Mouse (Mus musculus): Measurements from ENCODE around the gene Zzef1.

Zzef1 gene

DNA sequence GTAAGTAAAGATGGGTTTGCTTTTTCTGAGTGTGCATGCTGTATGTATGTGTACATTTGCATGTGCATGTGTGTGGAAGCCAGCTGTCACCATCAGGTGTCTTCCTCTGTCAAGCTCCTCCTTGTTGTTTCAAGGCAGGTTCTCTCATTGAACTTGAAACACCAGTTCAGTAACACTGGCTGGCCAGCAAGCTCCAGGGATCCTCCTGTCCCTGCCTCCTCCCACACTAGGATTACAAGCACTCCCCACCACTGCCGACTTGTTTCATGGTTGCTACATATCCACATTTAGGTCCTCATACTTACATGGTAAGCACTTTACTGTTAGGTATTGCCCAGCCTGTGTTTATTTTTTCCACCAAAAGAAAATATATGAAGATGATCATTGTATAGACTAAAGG, 96.6 kb downstream of the Zzef1 start:
- no peak for DNase-seq (ENCODE audit: low read depth, low spot score)

DNA sequence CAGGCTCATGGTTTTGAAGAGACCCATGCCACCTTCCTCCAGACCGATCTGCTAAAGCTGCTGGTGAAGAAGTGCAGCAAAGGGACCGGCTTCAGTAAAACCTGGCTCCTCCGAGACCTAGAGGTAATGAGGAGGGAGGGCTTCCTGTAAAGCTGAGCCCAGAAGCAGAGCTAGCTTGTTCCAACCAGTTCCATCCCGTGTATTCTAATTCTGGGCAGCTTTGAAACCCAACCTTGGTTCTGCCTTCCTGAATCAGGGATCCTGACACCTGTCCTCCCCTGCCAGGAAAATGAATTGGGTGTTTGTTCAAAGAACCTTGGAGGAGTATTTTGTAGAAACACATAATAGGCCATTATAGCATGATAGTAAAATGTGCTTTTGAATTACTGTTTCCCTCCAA, 112.4 kb downstream of the Zzef1 start:
- DNase-seq (ENCODE audit: low read depth, low spot score) = peak; percentile 62

DNA sequence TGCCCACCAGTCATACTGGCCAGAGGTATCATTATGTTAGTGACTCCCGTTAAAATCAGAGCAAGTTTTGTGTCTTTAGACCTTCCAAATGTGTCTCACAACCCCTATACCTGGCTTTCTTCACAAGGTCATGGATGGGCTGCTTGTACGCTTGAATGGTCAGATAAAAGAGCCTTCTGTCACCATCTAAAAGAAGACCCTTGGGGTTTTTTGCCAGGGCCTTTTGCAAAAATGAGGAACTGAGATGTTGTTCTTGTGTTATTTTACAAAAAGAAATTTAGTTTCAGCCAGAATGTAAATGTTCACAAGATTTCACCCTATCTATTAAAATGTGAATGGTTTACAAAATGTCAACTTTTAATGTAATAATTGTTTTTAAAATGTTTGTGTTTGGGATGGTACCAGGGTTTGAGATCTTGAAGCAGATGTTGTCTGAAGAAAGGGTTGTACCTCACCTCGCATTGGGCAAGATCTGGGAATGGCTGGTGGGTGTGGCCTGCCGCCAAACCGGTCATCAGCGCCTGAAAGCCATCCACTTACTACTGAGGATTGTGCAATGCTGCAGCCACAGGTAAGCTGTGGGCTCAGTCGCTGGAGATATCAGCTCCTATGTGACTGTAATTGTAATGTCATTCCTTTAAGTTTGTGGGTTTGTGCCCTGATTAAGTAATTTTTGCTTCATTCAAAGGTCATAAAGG, 121.4 kb downstream of the Zzef1 start:
- no peak for DNase-seq (ENCODE audit: low read depth, low spot score)

DNA sequence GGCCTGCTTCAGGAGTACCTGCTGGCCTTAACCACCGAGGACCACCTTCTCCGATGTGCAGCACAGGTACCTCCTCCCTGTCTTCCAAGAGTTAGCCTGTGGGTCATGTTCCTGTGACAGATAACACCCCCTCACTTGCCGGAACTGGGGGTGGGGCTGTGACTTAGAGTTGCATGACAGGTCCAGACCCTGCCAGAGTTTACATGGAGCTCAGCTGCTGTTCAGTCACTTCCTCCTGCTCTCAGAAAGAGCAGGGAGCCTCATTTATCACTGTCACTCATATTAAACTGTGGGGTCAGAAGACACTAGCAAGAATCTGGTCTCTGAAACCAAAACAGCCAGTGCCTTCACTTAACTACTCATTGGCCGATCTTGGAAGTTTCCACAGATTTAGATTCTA, 127.1 kb downstream of the Zzef1 start:
- no peak for DNase-seq (ENCODE audit: low read depth, low spot score)

DNA sequence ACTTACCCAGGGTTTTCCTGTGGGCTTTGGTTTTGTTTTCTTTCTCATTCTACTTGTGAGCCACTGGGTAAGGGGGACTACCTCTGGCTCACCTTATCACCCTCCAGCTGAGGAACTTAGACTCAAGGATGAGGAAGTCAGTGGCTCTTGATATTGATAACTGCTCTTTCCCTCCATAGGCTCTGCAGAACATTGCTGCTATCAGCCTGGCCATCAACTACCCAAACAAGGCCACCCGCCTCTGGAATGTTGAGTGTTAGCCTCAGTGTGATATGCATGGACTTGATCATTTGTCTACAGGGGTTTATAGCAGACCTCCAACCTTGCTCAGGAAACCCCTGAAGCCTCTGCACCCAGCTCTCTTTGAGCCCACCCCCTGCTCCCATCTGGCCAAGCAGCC, 128.4 kb downstream of the Zzef1 start:
- no peak for DNase-seq (ENCODE audit: low read depth, low spot score)

DNA sequence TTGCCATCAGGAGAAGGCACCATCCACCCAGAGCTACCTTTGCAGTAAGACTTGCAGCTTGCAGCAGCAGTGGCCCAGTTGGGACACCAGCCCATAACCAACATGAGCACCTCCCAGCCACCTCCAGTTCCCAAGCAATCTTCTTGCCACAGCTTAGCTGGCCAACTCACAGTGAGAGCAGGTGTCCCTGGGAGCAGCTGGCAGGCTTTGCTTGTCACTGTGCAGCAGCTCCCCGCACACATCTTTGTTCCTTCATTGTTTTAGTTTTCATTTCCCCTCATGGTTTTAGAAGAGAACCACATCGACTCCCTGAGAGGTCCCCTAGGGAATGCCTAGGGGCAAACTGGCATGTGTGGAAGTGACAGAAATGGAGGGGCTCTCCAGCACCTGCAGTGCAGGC, 129.0 kb downstream of the Zzef1 start:
- DNase-seq (ENCODE audit: low read depth, low spot score) = no peak

DNA sequence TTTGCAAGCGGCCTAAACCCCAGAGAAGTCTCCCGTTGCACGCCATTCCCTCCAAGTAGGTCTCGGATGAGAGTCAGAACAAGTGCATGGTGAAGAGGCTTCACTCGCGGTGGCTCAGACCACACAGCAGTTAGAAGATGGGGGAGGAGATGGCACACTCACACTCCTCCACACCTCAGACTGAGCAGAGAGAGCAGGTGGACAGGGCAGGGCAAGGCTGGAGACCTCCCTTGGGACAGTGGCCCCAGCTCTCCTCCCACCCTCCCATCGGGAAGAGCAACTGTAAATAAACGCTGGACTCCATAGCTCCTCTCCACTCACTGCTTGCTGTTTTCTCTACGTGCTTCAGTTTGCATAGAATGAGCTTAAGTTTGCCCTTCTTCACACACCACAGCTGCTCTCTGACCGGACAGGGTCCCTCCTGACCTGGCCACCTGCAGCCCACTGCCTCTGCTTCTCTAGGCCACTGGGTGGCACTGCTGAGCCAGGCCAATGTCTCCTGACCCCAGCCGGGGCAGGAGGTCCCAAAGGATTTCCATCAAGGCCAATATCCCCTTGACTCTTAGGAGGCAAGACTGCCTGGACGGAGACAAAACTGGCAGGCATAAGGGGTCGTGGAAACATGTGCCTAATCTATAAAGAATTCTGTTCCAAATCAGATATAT, 130.3 kb downstream of the Zzef1 start:
- peak; percentile 54 for DNase-seq (ENCODE audit: low read depth, low spot score)

DNA sequence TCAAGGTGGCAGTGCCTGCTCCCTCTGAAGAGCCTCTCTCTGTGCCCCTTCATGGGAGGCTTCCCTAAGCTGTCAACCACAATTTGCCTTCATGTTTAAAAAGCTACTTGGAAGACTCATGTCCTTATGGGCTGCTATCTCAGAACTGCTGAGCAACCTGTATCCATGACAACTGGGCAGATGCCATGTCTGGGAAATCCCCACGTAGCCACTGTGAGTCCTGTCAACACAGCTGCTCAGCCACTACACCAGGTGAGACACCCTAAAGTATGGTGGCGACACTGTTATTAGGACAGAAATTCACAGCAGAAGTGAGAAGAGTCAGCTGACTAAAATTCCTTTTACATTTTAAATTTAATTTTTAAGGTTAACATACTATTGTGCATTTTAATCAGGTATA, 132.5 kb downstream of the Zzef1 start:
- no peak for DNase-seq (ENCODE audit: low read depth, low spot score)

DNA sequence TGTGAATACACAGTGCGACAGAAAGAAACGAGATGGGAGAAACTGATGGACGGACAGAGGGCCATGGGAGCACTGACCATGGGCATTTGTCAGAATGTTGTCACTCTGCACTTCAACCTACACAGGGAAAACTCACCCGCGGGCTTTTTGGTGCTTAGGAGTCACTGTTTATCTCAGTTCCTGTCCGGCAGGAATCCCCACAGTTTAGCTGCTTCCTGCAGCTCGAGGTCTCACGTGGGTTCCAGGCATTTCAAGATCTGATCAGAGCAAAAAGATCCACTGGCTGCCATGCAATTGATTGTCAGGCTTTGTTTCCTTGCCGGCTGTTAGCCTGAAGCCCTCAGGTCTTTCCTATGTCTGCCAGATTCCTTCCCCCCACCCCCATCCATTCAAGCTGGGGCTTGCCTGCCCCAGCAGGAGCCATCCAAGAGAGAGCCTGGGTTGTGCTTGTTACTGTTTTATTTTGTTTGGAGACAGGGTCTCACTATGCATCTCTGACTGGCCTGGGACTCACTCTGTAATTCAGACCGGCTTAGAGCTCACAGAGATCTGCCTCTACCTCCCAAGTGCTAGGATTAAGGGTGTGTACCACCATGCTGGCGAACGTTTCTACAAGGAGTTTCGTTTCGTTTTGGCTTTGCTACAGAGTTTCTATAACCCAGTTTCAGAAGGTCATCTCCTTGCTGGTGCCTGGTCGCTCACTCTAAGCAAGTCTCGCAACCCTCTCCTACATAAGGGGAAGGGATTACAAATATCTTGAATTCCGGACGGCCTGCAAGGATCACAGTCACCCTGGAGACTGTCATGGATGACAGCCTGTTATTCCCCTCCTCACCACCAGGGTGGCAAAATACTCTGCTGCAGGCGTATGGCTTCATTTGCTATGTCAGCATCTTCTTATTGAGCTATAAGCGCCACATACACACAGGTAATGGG, 144.4 kb downstream of the Zzef1 start:
- peak; percentile 83 for DNase-seq (ENCODE audit: low read depth, low spot score)

DNA sequence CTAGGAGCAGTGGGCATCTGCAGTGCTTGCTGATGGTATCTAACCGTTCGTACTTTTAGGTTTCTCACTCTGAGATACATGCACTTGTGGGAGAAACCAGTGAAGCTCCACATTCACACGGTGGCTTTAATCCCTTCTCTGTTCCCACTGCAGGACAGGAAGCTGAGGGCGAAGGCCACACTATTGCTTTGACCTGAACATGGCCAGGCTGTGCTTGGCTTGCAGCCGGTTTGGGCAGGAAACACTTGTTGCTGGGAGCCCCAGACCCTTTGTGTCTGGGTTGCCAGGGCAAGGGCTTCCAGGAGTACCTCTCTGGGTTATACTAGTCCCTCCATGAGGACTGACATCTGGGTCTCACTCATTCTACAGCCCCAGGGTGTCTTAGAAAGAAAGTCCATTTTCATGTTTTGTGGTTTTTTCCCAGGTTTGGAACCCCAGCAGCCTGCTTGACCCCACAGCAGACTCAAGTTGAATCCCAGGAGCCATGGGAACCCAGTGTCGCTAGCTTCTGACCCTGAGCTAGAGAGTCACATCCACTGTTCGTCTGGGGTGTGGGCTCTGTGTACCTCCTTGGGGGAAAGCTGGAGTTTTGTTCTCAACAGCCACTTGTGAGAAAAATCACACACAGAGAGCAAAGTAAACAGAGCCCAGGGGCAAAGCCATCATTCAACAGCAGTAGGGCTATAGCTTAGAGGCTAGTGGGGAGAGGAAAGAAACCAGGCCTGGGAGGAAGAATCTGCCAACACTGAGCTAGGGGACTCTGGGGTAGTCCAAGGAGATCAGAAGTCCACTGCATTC, 149.2 kb downstream of the Zzef1 start:
- DNase-seq (ENCODE audit: low read depth, low spot score) = no peak

DNA sequence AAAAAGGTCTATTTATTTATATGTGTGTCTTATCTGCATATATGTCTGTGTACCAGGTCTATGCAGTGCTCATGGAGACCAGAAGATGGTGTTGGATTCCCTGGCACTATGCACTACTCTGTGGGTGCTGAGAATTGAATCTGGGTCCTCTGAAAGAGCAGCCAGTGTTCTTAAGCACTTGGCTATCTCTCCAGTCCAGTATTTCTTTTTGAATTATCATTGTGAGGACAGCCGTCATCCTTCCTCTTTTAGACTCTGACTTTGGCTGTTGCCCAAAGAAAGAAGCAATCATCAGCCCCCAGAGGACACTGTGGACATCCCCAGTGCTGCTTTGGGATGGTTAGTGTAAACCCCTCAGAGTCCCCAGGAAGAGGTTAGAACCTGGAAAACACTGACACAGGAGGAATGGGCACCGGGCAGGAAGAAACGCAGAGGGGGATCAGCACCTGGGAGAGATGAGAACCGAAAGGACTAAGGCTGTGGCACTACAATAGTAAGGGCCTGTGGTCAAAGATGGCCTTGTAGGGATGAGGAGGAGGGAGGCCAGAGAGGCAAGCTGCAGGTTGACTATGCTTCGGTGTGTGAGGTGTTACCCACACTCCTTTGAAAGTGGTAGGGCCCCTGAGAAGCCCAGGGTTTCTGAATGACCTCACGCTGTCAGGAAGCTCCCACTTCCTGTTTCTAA, 150.0 kb downstream of the Zzef1 start:
- no peak for DNase-seq (ENCODE audit: low read depth, low spot score)

DNA sequence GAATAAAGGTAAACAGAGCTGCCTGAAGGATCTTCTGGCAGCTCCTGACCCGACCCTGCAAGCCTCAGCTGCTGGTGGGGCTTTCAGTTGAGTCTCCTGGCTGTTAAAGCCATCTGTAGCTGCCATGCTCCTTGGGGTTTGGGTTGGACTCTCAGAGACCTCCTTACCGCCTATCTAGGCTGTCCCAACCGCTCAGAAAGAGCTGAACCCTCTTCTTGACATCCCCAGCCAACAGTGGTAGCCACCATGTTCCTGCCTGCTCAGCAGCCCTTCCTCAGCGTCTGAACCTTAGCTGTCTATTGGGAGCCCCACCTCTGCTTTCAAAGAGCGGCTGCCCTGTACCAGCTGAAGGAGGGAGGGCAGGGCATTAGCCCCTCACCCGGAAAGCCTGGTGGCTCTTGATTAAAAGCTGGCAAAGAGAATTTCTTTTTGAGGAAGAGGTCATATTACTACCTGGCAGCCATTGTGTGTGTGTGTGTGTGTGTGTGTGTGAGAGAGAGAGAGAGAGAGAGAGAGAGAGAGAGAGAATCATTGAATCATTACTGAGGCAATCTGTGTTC, 150.6 kb downstream of the Zzef1 start:
- no peak for DNase-seq (ENCODE audit: low read depth, low spot score)

DNA sequence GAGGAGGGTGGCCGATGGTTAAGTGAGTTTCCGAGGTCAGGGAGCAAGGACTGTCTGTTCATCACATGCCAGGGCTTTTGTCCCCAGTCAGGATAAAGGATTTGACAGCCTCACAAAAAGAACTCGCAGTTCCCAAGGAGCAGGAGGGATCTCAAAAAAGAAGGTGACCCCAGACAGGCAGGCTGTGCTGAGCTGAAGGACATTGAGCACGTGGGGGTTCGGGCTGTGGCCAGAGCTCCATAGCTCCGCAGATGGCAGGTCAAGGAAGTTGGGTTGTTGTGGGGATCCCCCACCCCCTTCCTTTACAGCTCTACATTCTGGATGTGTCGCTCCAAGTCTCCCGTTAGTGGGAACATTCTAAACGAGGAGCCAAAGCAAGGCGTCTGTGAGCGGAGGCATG, 151.8 kb downstream of the Zzef1 start:
- DNase-seq (ENCODE audit: low read depth, low spot score) = no peak

DNA sequence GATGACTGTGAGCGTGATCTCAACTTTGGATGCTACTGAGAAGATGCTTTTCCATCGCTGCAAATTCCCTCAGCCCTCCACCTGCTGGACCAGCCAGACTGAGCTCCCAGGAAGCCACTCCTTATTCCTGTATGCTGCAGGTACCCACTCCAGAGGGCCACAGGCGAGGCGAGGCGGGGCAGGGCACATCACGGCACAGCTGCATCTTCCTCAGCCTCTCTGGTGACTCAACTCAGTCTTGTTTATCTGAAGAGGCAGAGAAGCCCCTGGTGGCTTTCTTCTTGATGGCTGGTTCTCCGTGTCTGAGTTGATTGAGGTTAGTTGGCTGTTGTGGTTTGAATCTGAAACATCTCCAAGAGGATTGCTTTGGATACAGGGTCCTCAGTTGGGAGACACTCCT, 152.2 kb downstream of the Zzef1 start:
- no peak for DNase-seq (ENCODE audit: low read depth, low spot score)

DNA sequence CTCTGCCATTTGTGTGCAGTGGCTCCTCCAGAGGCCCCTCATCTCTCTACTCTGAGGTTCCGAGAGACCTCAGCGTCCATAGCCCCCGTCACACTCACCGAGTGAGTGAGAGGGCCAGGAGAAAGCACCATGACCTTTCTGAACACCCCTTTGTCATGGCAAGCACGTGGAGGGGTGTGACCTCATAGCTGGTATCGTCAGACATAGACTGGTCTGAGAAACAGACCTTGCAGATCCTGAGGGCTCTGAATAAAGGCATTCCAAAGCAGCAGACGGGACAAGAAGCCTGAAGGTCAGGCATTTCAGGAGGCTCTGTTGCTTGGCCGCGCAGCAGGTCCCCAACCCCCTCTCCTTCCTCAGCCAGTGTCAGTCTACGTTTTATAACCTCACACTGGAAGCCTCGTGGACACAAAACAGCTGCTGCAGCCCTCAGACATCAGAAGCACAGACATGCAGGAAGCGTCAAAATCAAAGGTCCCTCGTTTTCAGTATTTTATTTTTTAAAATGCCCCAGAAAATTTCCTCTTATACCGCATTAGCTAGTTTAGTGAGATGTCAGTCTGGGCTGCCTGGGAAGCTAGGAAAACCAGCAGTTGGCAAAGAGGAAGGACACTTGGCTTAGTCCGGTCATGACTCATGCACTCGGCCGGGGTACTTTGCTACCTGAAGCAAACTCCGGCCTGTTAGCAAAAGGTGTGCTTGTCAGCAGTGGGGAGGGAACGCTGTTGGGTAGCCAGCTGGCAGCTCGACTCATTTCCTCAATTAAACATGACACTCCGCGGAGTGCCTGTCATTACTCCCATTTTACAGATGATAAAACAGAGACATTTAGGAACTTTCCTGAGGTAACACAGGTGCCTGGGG, 155.3 kb downstream of the Zzef1 start:
- peak; percentile 76 for DNase-seq (ENCODE audit: low read depth, low spot score)

DNA sequence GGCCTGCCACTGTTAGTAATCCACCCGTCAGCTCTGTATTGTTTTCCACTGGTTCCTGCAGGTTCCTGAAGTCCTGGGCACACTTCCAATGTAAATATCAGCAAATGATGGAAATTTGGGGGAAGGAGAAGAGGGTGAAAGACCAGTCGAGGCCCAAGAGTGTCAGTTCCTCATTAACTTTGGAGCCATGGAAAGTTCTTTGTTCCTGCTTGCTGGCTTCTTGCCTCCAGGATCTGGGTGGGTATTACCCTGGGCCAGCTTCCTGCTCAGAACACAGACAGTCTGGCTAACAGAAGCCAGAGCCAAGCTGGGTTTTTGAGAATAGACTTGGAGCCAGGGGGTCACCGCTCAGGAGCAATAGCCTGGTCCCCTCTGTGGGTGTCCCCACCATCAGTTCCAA, 156.2 kb downstream of the Zzef1 start:
- DNase-seq (ENCODE audit: low read depth, low spot score) = no peak

DNA sequence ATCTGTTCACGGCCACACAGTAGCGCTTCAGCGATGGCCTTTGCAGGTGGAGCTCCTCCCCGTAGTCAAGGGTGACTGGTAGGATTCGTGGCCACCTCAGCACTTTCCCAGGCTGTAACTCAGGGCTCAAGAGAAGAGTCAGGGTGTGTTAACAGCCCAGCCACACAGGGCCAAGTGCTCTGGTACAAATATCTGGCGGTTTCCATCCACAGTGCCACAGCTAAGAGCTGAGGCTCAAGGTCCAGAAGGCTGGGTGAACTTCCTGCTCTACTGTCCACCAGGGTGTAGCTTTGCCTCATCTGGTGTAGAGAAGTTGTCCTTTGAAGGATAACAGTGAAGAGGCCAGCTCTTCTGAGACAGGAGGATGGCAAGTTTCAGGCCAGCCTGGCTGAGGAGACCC, 156.7 kb downstream of the Zzef1 start:
- no peak for DNase-seq (ENCODE audit: low read depth, low spot score)

DNA sequence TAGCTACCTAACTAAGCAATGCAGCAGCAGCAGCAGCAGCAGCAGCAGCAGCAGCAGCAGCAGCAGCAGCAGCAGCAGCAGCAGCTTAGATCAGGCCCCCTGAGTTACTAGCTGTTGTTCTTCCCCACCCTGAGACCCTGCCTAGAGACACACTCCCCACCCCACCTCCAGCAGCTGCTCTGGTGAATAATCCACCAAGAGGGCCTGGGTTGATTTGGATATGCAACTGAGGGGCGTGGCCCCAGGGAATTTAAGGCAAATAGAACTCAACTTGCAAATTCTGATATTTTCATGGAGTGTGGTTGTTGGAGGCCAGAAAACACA, 157.1 kb downstream of the Zzef1 start:
- DNase-seq (ENCODE audit: low read depth, low spot score) = peak; percentile 67

DNA sequence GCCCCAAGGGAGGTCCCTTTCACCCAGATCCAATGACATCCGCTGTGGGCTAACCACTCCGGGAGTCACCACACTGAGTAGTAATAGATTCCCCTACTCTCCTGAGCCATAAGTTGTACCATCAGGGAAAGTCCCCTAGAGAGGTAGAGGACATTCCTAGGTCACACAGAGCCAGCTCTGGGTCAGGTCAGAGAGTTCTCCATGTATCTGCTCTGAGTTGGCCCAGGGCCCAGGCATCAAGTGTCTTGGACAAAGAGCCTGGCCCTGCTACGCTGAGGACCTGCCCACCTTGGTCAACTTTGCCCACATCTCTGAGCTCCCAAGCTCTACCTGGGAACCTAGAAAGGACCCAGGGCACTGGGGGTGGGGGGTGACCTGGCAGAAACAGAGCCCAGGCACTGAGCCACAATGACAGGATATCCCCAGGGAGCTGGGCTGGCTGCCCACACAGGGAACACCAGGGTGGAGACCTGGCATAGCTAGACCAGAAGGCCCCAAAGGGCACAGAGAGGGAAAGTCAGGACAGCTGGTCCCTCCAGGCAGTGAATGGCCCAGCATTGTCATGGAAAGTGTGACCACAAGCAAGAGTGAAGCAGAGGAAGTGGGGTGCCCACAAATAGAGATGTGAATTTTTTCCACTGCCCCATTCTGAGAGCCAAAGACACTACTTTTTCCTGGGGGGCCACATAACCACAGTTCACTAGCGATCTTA, 157.6 kb downstream of the Zzef1 start:
- no peak for DNase-seq (ENCODE audit: low read depth, low spot score)
